Mouse (Mus musculus) CH12F3 (cell line): ENCODE measurements around the gene Pcbd1.

Experiments
- in situ Hi-C: fragments of 300-500 bp; cut with MboI; formaldehyde crosslinking; loops from 2 replicates; pipeline ENCODE4 v1.14.3; 2020; ENCODE audit warnings: low sequenced_read_pairs

Gene Pcbd1

GRCm38 (mm10) chr10:61089170-61090142, at the start of gene Pcbd1:
Gene Pcbd1, plus strand, starts transcription at chr10:61089331.
- in situ Hi-C loops = no loop called here

- in situ Hi-C loops = no loop called here
These were observed 49.5 kb upstream of the Pcbd1 start for GRCm38 (mm10) chr10:61039657-61040056.

- in situ Hi-C loops = no loop called here
These were observed 44.0 kb upstream of the Pcbd1 start for GRCm38 (mm10) chr10:61045081-61045480.

GRCm38 (mm10) chr10:61051993-61052613, 37.0 kb upstream of the Pcbd1 start:
- in situ Hi-C loops = loop anchor here (5.0 to 25.0 kb wide), 2 partner anchors 270 to 740 kb away; no protein-coding TSS in a partner anchor

- in situ Hi-C loops = loop anchor here (25.0 kb wide), 1 partner anchor 744 kb away; no protein-coding TSS in a partner anchor
These were observed 32.5 kb upstream of the Pcbd1 start for GRCm38 (mm10) chr10:61056661-61057060.

- in situ Hi-C loops = loop anchor here (25.0 kb wide), 1 partner anchor 747 kb away; no protein-coding TSS in a partner anchor
These were observed 30.0 kb upstream of the Pcbd1 start for GRCm38 (mm10) chr10:61059101-61059500.

GRCm38 (mm10) chr10:61059543-61060110, 29.5 kb upstream of the Pcbd1 start:
- in situ Hi-C loops = loop anchor here (25.0 kb wide), 1 partner anchor 747 kb away; no protein-coding TSS in a partner anchor

- in situ Hi-C loops = loop anchor here (25.0 kb wide), 1 partner anchor 751 kb away; no protein-coding TSS in a partner anchor
These were observed 25.8 kb upstream of the Pcbd1 start for GRCm38 (mm10) chr10:61063271-61063864.

GRCm38 (mm10) chr10:61064635-61065034, 24.5 kb upstream of the Pcbd1 start:
- in situ Hi-C loops = loop anchor here (25.0 kb wide), 1 partner anchor 752 kb away; no protein-coding TSS in a partner anchor

- in situ Hi-C loops = loop anchor here (25.0 kb wide), 1 partner anchor 753 kb away; no protein-coding TSS in a partner anchor
These were observed 23.7 kb upstream of the Pcbd1 start for GRCm38 (mm10) chr10:61065287-61066005.

GRCm38 (mm10) chr10:61068436-61069192, 20.5 kb upstream of the Pcbd1 start:
- in situ Hi-C loops = loop anchor here (25.0 kb wide), 1 partner anchor 756 kb away; no protein-coding TSS in a partner anchor

GRCm38 (mm10) chr10:61069248-61069647, 19.9 kb upstream of the Pcbd1 start:
- in situ Hi-C loops = loop anchor here (25.0 kb wide), 1 partner anchor 757 kb away; no protein-coding TSS in a partner anchor

GRCm38 (mm10) chr10:61072324-61072723, 16.8 kb upstream of the Pcbd1 start:
- in situ Hi-C loops = loop anchor here (25.0 kb wide), 1 partner anchor 760 kb away; no protein-coding TSS in a partner anchor

GRCm38 (mm10) chr10:61074643-61075042, 14.5 kb upstream of the Pcbd1 start:
- in situ Hi-C loops = loop anchor here (25.0 kb wide), 1 partner anchor 762 kb away; no protein-coding TSS in a partner anchor

GRCm38 (mm10) chr10:61075607-61076006, 13.5 kb upstream of the Pcbd1 start:
- in situ Hi-C loops = no loop called here

GRCm38 (mm10) chr10:61080227-61080930, 8.8 kb upstream of the Pcbd1 start:
- in situ Hi-C loops = no loop called here

GRCm38 (mm10) chr10:61080931-61081255, 8.2 kb upstream of the Pcbd1 start:
- in situ Hi-C loops = no loop called here

- in situ Hi-C loops = no loop called here
These were observed 3.8 kb upstream of the Pcbd1 start for GRCm38 (mm10) chr10:61085364-61085763.
